Mouse (Mus musculus) telencephalon, adult 2 months (tissue): ENCODE measurements around the gene Cdc7.
"Not testable (repeated sequence)": the region's sequence is repeated elsewhere in the genome, so short reads cannot be mapped to it uniquely, and the experiment has no call there.

ENCODE experiments used
- DNase-seq: peaks from one replicate; pipeline ENCODE4 v3.0.0-alpha.2; 2011; ENCODE audit warnings: low read depth, low spot score

Gene Cdc7

DNA sequence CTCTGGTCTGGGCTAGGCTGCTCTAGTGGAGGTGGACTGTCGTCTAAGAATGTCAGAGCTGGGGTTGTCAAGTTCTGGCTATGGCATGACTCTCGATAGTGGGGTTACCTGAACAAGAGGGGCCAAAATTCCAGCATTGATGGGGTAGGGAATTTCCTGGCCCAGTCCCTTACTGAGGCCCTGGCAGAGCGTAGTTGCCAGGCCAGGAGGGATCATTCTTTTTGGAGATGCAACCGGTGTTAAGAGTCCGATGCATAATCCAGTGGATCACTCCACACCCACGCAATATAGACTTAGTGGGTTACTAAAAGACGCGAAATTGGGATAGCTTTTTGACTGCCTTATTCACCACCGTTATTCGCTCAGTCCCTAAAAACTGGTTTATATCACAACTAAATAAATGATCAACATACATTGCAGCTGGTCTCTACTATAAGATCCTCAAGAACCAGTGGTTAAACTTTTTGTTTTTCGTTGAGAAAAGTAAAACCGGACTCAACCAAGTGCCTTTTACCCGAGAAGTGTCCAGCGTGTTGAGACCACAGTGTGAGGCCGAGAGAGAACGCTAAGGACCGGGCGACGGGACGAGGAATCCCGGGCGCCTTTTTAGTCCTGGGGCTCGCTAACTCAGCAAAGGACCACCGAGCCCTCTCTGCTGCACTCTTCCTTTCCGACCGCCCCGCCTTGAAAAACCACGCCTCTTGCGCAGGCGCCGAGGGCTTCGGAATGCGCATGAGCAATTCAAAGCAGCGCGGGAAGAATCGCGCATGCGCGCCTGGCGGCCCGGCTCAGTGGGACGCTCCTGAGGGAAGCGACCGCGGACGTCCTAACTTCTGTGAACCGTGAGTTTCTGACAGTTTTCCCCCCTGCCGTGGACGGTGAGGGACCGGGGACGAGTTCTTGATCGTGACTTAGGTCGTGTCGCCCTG, at the start of gene Cdc7:
TSS of gene Cdc7 (plus strand) at position 739 of the 929 bp plus-strand sequence.
- peak; percentile 50 for DNase-seq

DNA sequence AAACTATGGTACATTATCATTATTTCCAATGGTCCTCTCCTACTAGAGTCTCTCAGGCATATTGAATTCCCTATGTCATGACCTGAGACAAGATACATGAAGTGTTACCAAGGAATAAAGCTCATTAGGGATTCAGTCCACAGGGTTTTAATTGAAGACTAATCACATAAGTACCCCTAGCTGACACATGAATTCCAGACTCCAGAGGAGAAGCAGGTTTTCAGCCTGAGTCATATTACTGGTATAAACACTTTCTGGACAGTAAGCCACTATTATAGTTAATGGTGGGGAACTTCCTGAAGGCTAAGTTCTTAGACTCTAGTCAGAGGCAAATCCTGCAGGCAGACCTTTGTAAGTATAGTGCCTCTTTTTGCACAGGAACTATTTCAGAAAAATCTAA, 44.8 kb upstream of the Cdc7 start:
- DNase-seq = no peak

DNA sequence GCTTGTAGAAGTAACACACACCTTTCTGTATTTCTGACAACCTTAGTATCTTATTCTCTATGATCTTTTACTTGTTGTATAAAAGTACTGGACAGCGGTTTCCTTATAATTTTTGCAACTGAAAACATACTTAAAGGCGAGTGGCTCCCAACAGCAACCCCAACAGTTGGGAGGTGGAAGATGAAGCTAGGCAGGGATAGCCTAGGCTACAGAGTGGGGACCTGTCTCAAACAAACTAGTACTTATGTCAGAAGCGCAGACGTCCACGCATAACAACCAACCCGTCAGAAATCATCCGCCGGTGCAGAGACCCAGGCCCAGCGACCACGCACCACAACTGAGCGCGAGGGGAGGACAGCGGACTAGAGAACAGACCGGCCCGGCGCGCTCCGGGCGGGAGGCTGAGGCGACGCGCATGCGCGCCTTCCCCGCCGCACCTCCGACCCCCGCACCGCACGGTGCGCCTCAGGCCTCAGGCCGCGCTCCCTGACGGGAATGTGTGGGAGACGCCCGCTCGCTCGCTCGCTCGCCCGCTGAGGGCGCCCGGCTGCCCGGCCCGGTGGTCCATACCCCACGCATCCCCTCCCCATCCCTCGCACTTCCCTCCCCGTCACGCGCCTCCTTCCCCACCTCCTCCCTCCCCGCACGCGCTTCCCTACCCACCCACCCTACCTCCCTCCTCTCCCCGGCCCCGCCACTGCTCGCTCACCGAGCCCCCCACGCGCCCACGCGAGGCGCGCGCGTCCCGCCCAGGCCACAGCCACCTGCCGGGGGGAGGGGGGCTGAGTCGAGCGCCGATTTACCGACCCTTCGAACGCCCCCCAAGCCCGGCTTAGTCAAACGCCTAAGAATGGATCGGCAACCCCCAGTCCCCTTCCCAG, 38.4 kb upstream of the Cdc7 start, which contains the start of gene Hfm1:
TSS of gene Hfm1 (minus strand) at position 834 of the 881 bp plus-strand sequence.
- DNase-seq = peak; percentile 33

DNA sequence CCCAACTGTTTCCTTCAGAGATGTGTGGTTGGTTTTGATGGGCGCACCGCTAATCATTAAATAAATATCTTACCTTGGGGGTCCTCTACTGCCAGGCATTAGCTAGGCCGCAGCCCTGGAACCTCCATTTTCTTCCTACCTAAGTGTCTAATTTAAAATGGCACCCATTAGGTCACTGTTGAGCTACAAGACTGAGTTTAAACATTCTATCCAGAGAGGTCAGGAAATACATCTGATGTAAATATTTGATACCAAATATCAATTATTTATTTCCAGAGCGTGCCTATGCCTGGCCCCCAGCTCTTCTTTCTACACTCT, 37.8 kb upstream of the Cdc7 start:
- peak; percentile 13 for DNase-seq

DNA sequence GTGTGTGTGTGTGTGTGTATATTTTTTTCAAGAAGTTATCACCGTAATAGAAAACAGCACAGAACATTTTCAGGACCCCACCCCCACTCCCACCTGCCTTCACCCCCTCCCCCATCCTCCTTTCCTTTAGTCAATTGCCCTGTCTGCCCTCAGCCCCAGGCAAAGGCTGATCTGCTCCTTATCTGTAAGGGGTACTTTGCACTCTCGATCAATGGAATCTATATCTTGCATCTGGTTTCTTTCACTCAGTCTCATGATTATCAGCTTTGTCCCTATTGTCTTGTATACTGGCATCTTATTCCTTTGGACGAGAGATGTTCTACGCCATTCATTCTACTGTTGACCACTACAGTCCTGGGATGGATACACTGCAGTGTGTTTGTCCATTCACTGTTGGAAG, 36.1 kb upstream of the Cdc7 start:
- no peak for DNase-seq

DNA sequence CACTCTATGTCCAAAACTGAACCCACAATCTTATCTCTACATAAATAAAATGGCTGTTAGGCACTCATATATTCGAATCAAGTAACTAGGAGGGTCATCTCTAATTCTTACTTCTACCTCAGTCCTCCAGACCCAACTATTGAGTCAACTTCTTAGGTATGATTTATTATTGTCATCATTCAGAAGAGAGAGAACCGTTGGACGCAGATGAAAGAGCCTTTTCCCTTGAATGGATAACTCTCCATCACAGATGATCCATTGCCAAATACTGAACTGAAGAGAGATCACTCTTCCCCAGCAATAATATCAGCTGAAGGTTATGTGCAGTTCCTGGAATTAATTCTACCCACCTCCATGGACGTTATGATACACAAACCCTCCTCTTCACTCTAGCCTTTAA, 17.8 kb upstream of the Cdc7 start:
- no peak for DNase-seq

DNA sequence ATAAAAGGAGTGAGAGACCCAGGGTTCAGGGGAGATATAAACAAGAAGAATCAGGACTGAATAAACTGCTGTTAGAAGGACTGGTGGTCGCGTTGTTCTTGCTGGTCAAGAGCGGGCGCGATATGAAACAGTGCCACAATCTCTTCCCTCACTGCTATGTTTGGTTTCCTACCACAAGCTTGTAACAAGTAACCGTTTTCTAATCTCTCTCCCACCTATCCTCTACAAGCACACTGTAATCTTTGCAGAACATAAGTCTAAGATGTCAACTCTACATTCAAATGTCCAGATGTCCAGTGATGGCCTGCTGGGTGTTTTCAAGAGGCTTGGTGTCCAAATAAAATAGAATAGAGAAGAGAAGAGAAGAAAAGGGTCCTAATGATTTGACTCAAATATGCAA, 15.4 kb upstream of the Cdc7 start:
- no peak for DNase-seq

DNA sequence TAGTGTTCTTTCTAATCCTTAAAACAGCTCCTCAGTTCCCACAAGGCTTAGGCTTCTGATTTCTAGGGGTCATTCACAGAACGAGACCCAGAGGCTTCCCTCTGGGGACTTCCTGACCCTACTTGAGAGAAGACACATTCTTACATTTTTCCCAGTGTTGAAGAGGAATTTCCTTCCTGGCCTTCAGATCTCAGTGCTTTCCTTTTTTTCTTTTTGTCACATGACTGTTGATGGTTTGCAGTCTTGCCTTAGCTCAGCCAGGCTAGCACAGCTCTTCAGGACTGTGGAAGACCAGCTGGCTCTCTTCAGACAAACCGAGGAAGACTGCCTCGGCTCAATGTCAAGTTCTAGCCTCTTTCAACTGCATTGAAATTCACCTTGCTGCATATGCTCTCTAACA, 7.7 kb upstream of the Cdc7 start:
- DNase-seq = no peak

DNA sequence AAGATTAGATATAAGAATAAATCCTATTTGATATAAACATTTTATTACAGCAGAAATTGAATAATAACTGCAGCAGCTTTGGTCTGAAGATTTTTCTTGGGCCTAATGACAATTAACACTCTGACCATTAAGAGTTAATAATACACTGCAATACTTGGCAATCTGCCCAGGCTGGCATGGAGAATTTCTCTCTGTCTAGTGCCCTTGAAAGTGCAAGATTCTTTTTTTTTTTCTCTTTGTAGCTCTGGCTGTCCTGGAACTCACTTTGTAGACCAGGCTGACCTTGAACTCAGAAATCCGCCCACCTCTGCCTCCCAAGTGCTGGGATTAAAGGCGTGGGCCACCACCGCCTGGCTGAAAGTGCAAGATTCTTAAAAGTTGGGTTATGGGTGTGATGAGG, 5.1 kb upstream of the Cdc7 start:
- no peak for DNase-seq

DNA sequence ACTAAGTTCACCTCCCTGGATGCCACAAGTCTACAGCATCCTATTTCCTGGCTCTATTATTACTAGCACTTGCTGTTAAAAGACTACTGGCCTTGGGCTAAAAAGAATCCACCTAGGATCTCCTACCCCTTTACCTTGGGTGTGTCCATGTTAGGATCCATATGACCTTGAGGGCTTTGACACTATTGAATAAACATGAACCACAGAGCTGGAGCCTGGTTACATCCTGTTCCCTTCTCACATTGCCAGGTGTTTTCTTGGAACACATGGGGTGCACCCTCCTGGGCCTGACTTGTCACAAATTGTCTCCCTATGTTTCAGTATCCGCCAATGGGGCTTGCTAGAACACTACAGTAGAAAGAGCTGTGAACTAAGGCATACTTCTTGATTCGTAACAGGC, 3.7 kb upstream of the Cdc7 start:
- DNase-seq = no peak

DNA sequence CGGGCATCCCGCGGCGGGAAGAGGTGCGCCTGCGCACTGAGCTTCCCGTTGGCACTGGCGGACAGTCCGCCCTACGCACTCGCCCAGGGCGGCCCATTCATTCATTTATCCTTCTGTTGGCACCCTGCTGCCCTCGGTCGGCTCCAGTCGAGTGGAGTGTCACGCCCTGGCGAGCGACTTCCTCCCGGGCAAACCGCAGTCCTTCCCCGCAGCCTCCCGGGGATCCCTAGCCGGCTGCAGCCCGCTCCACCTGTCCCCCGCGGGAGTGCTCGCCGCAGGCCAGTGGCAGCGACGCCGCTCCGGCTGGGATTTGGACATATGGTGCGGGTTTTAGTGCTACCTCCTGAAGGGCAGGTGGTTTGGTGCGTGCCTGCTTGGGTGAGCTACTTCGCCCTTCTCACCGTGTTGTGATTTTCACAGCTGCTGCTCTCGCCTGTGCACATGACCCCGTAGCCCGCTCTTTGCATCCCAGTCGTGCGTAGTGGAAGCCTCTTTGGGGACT, 442 bp downstream of the Cdc7 start:
- DNase-seq = peak; percentile 4

DNA sequence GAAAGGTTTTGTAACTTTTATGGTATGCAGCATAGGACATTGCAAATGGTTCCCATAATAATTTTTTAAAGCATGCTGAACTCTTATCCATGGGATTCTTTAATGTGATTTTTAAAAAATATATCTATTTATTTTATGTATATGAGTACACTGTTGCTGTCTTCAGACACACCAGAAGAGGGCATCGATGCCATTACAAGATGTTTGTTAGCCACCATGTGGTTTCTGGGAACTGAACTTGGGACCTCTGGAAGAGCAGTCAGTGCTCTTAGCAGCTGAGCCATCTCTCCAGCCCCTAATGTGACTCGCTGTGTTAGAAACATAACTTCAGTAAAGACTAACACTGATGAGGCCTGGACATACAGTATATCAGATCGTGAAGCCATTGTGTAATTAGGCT, 2.3 kb downstream of the Cdc7 start:
- DNase-seq = no peak

DNA sequence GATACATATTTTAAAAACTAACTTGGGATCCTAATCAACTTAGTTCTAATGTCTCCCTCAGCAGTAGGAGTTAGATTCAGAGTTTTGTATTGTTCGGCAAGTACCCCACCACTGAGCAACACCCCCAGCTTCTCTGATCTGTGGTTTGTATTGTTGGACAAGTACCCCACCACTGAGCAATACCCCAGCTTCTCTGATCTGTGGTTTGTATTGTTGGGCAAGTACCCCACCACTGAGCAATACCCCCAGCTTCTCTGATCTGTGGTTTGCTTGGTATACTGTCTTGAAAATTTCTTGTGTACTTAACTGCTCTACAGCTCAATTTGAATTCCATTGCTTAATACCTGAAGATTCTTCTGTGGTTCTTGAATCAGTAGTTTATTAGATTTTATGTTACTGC, 3.5 kb downstream of the Cdc7 start:
- DNase-seq = no peak

DNA sequence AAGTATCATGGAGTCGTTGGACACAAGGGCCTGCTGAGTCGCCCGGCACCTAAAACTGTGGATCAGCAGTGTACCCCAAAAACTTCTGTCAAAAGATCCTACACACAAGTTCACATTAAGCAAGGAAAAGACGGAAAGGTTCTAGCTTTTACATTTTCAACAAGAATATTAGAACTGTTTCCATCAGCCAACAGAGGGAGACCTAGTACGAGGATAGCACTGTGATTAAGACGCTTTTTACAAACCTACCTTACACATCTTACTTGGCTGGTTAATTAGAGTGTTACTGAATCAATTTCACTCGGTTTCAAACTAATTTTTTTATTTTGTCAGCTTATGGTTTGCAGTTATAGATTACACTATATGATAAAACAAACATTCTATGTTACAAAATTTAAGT, 9.8 kb downstream of the Cdc7 start:
- DNase-seq = no peak

DNA sequence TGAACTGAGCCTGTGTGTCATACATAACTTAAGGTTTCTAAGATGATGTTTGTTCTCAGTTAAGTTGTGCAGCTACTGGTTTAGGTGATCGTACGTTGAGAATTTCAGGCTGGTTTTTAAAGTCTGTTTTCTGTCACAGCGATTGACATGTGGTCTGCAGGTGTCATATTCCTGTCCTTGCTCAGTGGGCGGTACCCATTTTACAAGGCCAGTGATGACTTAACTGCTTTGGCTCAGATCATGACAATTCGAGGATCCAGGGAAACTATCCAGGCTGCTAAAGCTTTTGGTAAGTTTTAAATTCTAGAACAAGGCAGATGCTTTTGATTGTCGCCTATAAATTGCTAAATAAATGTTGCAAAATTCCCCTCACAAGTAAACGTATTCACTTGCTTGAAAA, 15.0 kb downstream of the Cdc7 start:
- no peak for DNase-seq

DNA sequence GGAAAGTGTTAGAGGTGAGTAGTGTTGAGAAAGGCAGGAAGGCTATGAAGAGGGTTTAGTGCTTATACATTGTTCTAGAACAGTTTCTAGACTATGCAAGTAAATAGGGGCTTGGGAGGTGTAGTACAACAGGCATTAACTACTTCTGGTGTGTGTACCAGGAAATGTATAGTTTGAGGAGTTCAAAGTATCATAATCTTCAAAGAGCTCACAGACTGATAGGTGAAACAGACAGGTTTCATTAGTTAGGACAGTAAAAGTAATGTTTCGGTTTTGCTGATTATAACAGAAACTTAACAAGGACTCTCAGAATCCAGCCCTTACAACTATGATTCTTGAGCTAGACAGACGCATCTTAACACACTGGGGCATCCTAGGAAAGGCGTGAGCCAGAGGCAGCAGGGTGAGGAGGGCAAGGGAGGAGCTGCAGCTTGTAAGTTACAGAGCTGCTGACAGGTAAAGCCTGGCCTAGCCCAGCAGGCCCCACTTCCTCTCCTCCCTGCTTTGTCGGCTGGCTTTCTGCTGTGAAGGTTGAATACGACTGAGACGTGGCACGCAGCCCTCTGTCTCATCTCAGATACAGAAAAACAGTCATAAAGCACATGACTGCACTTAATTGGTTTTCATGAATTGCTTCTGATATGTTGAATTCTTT, 18.3 kb downstream of the Cdc7 start:
- DNase-seq = no peak

DNA sequence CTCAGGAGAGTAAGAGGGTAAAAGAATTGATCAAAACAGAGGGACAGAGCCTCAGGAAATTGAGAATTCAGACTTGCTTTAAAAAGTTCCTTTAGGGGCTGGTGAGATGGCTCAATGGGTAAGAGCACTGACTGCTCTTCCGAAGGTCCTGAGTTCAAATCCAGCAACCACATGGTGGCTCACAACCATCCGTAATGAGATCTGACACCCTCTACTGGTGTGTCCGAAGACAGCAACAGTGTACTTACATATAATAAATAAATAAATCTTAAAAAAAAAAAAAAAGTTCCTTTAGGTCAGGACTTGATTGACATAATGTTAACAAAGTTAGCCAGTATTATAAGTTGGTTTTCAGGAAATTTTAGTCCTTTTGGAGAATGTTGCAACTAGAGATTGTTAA, 20.8 kb downstream of the Cdc7 start:
- not testable (repeated sequence) for DNase-seq

DNA sequence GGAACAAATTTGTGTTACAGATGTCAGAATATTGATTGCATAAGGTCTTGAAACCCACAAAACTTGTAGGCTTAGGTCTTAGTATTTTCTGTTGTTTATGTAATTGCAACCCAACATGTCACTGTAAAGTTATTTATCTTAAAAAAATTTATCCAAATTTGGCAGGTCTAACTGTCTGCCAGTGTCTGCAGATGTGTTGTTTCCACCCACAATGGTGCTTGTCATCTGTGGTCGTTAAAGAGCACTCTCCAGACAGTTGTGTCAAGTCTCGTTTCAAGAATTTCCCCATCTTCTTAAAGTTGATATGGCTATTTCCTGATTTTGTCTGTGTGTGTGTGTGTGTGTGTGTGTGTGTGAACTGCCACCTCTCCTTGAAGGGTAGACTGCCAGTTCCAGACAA, 21.5 kb downstream of the Cdc7 start:
- DNase-seq = no peak

DNA sequence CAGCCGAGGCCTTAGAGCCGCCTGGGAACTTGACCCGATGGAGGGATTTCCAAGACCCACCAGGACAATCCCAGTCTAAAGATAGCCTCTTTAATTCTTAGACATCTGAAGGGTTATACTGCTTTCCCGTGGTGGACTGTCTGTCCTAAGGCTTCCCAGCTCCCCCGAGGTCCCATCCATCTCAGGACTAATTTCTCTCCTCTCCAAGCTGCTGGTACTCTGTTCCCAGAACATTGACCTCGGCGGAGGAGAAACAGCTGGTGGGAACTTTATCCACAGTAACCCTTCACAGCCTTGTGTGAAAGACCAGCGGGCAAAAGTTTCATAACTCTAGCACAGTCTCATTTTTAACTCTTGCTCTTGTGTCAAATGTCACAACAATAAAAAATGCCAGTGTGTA, 25.1 kb downstream of the Cdc7 start:
- no peak for DNase-seq

DNA sequence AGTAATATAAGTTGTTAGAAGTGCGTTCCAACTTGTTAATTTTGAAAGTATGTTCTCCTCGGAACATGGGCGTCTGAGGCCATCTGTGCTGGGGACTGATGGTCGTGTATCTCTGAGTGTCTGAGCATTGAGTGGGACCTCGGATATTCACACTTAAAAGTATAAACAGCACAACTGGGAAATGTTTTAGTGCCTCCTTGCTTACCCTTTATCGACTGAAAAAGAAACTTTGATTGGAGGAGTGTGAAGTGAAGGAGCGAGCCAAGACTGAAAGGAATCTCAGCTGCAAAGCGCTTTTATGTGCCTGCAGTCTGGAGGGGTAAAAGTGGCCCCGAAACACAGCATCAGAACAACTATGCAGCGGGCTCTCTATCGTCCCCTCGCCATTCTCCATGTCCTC, 25.7 kb downstream of the Cdc7 start:
- no peak for DNase-seq

DNA sequence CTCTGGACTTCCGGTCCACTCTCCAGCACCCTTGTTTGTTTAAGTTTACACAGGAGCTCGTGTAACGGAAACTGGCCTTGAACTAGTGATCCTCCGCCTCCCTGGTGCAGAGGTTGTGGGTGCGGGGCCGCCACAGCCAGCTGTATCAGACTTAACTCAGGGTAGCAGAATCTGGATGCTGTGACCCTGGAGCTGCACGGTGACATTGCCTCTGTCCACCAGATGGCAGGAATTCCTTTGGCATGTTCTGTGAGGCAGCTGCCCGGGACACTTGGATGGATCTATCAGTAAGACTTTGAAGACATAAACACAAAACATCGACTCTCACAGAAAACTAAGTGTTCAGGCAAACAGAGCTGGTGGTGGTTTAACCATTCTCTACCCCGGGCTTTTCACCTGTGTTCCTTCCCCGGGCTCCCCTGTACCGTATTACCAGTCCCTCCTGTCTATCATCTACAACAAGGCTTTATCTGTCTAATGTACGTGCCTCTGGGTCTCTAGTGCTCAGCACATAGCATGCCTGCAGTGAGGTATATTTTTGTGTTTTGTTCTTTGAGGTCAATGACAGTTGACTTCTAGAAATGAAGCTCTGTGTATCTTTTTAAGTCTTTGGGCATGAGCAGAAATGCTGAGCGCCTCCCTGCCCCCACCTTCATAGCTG, 26.6 kb downstream of the Cdc7 start:
- no peak for DNase-seq
